Mouse (Mus musculus) mesoderm, embryonic 11.5 days (tissue): Measurements from ENCODE around the gene Rps18.
A peak's percentile ranks its signal among the peaks of the same experiment; 100 is the strongest.
"Not testable (repeated sequence)": the region's sequence is repeated elsewhere in the genome, so short reads cannot be mapped to it uniquely, and the experiment has no call there.

Experiments
- DNase-seq: peaks from one replicate; pipeline ENCODE4 v3.0.0-alpha.2; 2012; ENCODE audit warnings: low read depth, low spot score

Rps18 gene

GRCm38 (mm10) chr17:33968927-33969326 is 13.1 kb upstream of the Rps18 start:
- peak; percentile 69 for DNase-seq

- DNase-seq = peak; percentile 76
Measured at GRCm38 (mm10) chr17:33968489-33968888, 12.7 kb upstream of the Rps18 start.

- no peak for DNase-seq
Measured at GRCm38 (mm10) chr17:33965846-33966550, 10.2 kb upstream of the Rps18 start.

- DNase-seq = no peak
Measured at GRCm38 (mm10) chr17:33965082-33965845, 9.5 kb upstream of the Rps18 start.

GRCm38 (mm10) chr17:33962876-33963275 is 7.1 kb upstream of the Rps18 start:
- no peak for DNase-seq

- no peak for DNase-seq
Measured at GRCm38 (mm10) chr17:33959948-33960347, 4.1 kb upstream of the Rps18 start.

- DNase-seq = no peak
Measured at GRCm38 (mm10) chr17:33959135-33959534, 3.3 kb upstream of the Rps18 start.

GRCm38 (mm10) chr17:33958451-33958850 is 2.6 kb upstream of the Rps18 start:
- DNase-seq = no peak

- no peak for DNase-seq
Measured at GRCm38 (mm10) chr17:33957493-33957892, 1.7 kb upstream of the Rps18 start.

GRCm38 (mm10) chr17:33956336-33956735 is 535 bp upstream of the Rps18 start:
- no peak for DNase-seq

GRCm38 (mm10) chr17:33954646-33955554 is 901 bp downstream of the Rps18 start:
- DNase-seq = no peak

GRCm38 (mm10) chr17:33953961-33954565 is 1.7 kb downstream of the Rps18 start:
- no peak for DNase-seq

GRCm38 (mm10) chr17:33953310-33953709 is 2.5 kb downstream of the Rps18 start:
- DNase-seq = no peak

- no peak for DNase-seq
Measured at GRCm38 (mm10) chr17:33952879-33953278, 2.9 kb downstream of the Rps18 start.

- not testable (repeated sequence) for DNase-seq
Measured at GRCm38 (mm10) chr17:33952015-33952414, 3.8 kb downstream of the Rps18 start.

- DNase-seq = peak; percentile 93
Measured at GRCm38 (mm10) chr17:33951021-33951946, 4.5 kb downstream of the Rps18 start, which contains the start of gene B3galt4. TSS of gene B3galt4 (minus strand) at chr17:33951488.

- no peak for DNase-seq
Measured at GRCm38 (mm10) chr17:33950131-33950625, 5.6 kb downstream of the Rps18 start.

- no peak for DNase-seq
Measured at GRCm38 (mm10) chr17:33948905-33949537, 6.8 kb downstream of the Rps18 start.

GRCm38 (mm10) chr17:33948090-33948904 is 7.5 kb downstream of the Rps18 start:
- no peak for DNase-seq
